Mouse (Mus musculus) embryonic fibroblast, embryonic 13.5 days (primary cell): ENCODE results near the gene Fryl.

Experiments used
- CTCF ChIP-seq: IDR thresholded peaks from 2 replicates; pipeline ENCODE4 v1.5.1; 2011; ENCODE audit warnings: mild to moderate bottlenecking, control low read depth, low read length, moderate library complexity, borderline replicate concordance; ENCODE audit not compliant: insufficient read depth
- POLR2A ChIP-seq: IDR thresholded peaks from 2 replicates; pipeline ENCODE4 v1.6.1; 2011; ENCODE audit warnings: low read depth, mild to moderate bottlenecking, control low read depth, low read length, moderate library complexity

GRCm38 (mm10) chr5:72974602-72975001, 281.8 kb downstream of the Fryl start, which contains the start of gene Gm10135:
- no peak for TF ChIP-seq POLR2A
- TF ChIP-seq CTCF: no peak
